Mouse (Mus musculus) gastrocnemius, postnatal 25 days (tissue): ENCODE data around the gene Dctn3. TPM values are rescaled to one million over a fixed set of nuclear protein-coding genes. Genes with fewer than 3 reads are reported as not detected.
"Not testable (repeated sequence)": the region's sequence is repeated elsewhere in the genome, so short reads cannot be mapped to it uniquely, and the experiment has no call there.

Experiments
- DNase-seq: peaks from one replicate; pipeline ENCODE4 v3.0.0; 2022
- total RNA-seq, 2 experiments: library from RNA; stranded (reverse); gene quantifications; 1 replicate in 1 of 2; 2 replicates in 1 of 2; pipeline ENCODE4 v1.2.3; 2021

Dctn3 gene
- total RNA-seq, 2 experiments from 2014 or later, result 38.5 to 40.6 TPM

DNA sequence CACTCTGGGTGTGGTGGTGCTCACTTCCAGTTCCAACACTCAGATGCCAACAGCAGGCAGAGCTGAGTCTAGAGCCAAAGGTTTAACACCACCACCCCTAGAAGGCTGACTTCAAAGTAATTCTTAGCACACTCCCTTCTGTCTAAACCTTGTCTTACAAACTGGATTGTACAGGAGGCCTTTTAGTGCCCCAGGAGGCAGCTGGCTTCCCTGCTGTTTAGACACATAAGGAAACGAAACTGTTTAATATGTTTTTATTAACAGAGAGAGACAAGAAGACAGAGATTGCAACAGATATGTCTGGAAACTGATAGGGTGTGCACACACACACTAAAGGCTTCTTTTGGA lies 15.3 kb upstream of the Dctn3 start:
- DNase-seq, result no peak

DNA sequence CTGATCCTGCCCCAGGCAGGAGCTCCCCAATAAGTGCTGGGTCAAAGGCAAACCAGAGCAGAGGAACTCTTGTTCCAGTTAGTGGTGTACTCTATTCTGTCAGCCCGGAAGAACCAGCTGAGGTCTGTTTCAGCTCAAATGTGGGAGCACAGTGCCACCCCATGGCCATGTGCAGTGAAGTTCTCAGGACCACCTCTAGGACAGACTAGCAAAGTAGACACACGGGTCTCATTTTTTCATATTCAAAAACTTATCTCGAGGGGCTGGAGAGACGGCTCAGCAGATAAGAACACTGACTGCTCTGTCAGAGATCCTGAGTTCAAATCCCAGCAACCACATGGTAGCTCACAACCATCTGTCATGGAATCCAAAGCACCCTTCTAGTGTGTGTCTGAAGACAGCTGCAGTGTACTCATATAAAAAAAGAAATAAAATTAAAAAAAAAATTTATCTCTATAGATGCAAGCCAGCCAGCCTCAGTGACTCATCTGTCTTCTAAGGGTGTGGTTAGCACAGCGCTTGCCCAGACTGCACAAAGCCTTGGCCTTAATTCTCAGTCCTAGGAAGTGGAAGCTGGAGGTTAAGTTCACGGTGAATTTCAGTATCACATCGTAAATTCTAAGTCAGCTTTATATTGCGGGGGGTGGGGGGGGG lies 14.8 kb upstream of the Dctn3 start:
- peak; percentile 62 for DNase-seq

DNA sequence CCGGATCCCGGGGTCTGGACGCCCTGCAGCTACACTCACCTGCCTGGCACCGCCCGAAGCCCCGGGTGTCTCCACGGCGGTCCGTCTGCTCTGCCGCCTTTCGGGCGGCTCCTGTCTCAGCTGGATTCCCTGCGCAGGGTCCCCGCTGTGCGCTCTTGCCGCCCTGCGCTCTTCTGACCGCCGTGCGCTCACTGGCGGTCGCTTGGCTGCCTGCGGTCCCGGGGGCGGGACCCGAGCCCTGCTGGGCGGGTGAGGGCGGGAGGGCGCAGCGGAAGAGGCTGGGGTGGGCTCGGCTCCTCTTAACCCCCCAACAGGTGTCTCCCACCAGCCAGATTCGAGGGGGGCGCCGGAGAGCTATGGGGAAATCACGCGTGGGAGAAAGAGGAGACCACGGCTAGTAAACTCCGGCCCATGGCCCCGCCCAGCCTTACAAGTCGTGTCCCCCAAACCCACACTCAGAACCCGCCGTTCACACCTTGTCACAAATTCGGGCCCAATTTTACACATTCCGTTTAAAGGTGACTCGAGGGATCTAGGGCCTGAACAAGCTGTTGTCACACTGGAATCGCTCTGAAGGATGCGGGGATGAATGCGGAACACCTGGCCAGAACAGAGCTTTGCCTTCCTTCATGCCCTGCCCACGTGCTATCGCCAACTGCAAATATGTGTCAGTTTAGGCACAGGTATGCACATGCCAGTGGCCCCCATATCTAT lies 8.2 kb upstream of the Dctn3 start, which contains the start of gene Arid3c:
Gene Arid3c (minus strand): TSS at position 91 of the 714 bp plus-strand sequence.
- no peak for DNase-seq

DNA sequence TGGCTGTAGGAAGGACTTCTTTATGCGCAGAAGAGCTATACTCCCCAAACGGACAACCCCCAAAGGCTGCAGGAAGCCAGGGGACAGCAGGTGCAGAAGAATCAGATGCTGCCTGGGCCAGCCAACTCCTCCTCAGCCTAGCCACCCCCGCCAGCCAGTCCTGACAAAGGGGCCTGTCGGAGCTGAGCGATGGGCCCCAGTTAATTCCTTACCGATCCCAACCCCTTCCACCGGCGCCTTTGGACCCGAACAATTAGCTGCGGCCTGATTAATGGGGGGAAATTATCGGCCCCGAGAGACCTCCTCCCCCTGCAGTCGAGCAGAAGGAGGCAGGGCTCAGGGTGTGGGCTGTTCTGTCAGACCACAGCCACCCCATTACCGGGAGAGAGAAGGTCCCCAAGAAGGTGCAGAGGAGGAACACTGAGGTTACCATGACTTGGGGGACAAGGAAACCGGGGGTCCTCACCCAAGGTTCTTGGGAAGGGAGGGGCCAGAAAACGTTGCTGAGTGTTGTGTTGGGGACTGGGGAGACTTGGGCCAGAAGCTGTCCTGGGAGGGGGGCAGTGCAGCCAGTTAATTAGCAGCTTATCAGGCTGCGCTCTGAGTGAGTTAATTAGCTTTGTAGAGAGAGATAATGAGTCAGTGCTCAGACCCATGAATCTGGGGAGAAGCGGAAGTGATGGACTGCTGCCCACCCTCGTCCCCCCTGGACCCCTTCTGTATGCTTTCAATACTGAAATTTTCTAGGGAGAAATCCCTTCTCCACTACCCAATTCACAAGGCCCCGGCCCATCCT lies 4.1 kb upstream of the Dctn3 start:
- no peak for DNase-seq

DNA sequence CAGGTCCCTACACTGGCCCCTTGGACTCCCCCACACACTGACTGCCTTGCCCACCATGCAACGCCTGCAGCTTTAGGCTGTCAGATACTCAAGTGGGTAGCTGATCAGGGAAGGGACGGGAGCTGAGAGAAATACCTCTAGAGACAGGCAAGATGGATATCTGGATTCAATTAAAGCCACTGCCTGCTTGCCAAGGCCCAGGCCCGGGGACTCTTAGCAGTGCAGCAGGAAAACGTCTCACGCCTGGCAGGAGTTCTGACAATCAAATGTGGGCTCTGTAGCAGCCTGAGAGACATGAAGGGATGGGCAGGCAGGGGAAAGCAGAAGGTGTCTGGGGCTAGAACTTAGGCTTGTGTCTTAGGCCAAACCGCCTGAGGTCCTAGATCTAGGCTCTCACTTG lies 6.1 kb downstream of the Dctn3 start:
- no peak for DNase-seq

DNA sequence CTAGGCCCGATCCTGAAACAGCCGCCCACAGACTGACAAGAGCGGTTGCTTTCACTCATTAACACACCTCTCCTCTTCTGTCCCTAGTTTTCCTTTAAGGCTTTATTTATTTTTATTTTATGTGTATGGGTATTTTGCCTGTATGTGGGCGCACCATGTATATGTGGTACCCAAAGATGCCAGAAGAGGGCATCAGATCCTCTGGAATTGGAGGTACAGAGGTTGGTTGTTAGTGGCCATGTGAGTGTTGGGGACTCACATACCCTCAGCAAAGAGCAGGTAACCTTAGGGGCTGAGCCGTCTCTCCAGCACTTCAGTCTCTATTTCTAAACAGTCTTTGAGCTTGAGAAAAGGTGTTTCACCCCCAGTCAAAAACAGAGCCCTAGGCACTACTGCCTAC lies 7.4 kb downstream of the Dctn3 start:
- DNase-seq, result no peak

DNA sequence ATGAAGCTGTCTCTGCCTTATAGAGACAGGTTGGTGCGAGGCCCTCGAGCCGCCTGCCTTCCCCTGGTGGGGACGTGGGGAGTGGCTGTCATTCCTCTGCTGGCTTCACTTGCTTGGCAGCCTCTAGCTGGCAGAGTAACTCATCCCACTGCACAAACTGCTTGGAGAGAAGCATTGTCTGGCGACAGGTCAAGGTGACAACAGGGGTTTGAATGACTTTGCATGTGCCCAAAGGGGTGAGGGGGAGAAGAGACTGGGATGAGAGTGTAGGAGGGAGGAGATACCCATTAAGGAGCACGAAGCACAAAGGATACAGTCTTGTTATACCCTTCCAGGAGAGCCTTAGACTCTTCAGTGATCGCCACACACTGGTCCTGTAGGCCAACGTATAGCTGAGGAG lies 7.9 kb downstream of the Dctn3 start:
- no peak for DNase-seq

DNA sequence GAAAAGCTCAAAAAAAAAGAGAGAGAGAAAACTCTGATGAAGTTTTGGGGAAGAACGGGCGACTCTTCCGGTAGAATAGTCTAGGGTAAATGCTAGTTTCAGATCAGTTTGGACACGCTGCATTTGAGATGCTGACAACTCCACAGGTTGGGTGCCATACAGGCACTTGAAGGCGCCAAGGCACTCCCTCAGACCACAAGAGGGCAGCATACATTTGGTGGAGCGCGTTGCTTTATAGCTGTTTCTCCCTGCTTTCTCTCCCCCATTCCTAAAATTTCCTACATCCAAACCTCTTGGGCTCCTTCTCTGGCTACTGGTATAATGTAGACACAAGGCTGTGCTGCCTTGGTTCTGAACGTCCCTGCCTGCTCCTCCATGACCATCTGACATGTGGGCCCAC lies 8.7 kb downstream of the Dctn3 start:
- no peak for DNase-seq

DNA sequence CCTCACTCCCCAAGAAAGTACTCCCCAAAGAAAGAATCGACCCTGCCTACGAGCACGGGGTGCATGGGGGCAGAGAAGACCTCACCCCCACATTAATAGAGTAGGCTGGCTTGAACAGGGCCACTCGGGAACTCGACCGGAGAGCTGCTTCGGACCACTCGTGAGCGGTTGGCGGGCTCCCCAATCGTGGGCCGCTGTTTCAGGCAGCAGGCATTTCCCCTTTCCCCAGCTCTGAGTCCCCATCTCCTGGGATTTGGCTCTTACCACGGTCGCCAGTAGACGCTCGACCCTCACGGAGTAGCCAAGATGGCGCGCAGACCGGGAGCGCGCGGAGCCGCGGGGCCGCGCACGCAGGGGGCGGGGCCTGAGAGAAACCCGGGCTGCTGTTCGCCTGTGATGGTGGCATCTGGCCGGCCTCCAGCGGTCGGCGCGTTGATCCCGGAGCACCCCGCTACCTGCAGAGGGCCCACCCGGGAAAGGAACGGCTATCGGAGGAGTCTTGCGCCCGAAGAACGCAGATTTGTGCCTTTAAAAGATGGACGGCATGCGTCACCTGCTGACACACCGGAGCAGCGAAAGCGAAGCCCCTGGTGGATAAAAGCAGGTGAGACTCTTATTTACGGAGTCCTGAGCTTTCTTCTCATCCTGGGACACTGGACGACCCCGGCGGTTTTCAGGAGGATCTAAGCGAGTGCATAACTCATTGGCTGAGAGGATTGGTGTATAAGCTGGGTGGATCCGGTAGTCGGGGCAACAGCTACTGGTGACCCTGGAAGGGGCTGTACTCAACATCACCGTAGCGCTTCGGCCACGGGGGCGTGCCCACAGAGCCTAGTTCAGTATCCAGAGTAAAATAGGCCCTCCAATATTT lies 9.5 kb downstream of the Dctn3 start, which contains the start of gene Rpp25l:
Gene Rpp25l (minus strand): TSS at position 338 of the 871 bp plus-strand sequence.
- DNase-seq, result peak; percentile 88

DNA sequence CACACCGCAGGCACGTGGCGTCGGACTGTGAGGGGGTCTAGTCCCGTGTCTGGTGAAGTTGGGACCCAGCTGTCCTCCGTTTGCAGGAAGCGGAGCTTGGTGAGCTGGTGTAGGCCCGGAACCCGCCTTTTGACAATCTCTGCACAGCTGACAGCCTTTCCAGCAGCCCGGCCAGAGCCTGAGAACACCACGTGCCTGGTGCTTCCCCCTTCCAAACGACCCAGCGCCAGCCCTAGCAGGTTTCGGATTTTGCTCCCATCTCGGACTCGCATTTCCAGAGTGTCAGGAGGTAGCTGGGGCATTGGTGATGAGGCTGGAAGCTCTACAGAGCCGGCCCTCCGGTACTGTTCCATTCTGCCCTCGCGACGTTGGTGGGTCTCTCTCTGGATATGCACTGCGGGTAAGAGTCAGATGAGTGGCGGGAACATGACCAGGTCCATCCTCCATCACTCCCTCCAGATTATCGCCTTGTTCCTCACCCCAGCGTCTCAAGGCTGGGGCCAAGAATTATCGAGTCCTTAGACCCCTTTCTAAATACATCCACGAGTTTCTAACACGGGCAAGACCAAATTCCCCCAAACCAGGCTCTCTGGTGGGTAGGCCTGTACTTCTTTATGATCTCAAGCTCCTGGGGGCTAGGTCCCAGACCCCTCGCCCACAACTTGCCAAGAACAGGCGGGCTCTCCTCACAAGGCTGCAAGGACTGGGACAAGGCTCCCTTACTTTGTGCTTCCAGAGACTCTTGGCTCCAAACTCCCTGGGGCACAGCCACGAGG lies 10.4 kb downstream of the Dctn3 start:
- peak; percentile 51 for DNase-seq

DNA sequence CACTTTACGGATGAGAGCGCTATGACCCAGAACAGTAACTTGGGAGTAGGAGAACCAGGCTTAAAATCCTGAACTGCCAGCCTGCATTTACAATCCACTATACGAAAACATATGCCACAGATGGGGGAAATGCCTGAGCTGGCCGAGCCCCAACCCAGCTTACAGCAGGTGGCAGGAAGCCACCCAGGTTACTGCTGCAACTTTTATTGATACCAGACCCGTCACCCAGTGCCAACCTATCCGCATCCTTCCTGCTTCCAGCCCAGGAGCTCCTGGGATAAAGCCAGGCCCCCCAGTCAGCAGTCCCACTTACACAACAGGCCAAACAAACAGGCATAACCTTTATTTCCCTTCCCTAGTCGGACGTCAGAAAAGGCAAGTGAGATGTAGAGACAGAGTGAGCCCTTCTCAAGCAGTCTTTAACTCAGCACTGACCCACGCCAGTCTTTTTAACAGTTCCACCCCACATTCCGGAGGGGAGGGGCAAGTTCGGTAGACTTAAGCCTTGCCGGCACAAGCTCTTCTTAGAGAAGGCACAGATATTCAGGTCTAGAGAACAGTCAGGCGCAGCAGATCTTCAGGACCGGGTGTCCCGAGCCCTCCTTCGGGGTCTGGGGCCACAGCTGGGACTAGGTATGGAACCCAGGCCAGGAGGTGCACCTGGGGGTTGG lies 11.1 kb downstream of the Dctn3 start:
- no peak for DNase-seq

DNA sequence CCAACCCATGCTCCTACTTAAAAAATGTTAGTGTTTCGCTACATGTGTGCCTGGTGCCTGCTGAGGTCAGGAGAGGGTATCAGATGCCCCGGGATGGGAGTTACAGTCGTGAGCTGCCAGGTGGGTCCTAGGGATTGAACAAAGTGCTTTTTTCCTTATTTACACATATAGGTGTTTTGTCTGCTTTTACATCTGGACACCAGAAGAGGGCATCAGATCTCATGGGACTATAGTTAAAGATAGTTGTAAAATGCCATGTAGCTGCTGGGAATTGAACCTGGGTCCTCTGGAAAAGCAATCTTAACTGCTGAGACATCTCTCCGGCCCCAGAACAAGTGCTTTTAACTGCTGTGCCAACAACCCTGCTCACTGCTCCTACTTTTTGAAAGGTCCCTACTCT lies 12.7 kb downstream of the Dctn3 start:
- no peak for DNase-seq

DNA sequence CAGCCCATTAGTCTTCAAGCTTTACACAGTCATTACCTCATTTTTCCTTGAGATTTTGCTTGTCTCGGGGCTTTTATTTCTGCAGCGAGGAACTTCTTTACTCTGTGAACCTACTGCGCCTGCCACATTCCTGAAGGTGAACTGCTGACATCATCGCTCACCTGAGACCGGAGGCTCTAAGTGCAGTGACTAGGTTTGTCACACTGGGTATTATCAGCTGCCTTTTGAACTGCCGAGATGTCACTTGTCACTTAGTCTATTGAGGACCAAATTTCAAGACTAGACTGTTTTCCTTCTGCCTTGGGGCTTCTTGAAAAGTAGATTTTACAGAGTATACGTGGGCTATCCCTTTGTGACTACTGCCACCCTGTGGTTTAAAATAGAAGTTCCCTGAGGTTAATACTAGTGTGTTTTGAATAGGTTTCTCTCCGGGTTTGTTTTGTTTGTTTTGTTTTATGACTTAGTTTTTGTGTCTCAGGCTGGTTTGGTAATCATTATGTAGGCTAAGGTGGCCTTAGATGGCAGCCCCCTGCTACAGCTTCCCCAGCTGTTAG lies 14.7 kb downstream of the Dctn3 start:
- DNase-seq, result no peak

DNA sequence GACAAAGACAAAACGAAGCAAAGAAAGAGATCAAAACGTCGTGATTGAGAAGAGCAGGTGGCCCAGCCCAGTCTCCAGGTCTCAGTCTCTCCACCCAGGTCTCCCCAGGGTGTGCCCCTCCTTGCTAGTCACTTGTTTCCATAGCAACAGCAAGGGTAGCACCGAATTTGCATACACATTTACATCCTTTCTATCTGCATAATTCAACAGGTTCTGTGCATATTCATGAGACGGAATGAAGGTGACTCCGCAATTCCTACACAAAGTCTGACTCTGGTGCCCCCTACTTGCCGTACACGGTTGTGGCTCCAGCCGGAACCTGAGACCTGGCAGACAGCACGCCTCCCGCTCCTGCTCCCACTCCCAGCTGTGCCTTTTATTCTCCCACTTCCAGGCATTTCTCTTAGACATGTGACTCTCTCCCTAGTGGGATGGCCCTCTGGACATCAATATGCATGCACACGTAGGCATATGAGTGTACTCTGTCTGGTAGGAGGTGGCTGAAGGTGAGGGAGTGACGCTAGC lies 15.9 kb downstream of the Dctn3 start:
- peak; percentile 54 for DNase-seq

DNA sequence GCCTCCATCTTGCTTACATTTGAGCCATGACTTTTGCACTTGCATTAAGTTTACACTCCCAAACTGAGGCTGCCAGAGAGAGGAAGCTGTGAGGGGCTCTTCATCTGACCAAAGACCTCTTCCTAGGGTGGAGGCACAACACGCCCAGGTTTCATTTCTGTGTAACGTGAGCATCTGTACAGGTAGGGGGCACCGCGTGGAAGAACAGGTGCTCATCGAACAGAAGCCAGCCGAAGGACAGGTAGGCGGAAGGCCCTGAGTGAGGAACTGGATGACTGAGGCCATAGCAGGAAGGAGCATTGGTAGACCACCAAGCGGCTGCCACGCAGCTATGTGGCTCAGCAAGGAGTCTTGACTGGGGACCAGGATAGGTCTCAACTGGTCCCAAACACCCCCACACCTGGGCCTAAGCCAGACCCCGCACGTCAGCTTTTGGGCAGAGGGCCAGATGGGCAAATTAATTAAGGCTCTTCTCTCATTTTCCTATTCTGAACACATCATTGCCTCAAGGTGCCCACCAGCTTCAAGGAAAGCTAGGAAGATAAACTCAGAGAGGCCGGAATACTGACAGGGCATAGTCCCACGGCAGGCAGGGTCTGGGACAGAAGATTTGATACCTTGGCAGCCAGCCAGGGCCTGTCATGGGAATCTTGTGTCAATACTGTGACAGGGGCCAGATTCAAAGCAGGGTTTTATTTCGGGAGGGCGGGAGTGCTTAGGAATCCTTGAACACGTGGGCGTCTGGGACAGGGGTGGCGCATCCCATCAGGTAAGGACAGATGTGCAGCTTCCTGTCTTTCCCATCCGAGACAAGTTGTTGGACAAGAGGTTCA lies 16.8 kb downstream of the Dctn3 start:
- DNase-seq, result no peak

DNA sequence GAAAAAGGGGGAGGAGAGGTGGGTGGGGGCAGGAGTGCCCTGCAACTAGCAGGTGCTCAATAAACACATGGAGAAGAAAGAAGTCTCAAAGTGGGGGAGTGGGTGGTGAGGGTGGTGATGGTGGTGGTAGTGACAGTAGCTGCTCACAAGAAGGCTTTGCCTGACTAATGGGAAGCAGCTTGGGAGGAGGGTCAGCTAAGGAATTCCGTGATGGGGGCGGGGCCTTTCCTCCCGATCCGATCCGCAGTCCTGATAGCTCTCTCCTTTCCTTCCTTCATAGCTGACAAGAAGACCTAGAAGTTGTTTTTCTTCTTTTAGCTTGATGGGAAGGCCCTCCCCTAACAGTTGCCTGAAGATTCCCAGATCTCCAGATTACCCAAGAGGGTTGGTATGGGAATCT lies 18.3 kb downstream of the Dctn3 start:
- no peak for DNase-seq

DNA sequence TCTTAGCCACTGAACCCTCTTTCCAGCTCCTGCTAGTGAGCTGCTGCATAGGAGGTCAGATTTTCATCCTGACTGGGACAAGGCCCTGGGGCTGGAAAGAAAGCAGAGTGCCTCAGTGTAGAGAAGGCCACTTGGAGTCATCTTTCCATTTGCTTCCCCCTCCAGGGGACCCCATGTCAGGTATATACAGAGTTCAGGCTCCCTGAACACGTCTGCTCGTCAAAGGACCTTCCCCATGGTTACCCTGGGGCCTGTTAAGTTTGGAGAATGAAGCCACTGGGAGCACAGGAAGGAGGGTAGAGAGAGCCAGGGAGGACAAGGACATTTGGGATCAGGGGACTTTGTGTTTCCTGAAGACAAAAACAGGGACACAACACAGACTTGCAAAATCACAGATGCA lies 20.7 kb downstream of the Dctn3 start:
- DNase-seq, result not testable (repeated sequence)

DNA sequence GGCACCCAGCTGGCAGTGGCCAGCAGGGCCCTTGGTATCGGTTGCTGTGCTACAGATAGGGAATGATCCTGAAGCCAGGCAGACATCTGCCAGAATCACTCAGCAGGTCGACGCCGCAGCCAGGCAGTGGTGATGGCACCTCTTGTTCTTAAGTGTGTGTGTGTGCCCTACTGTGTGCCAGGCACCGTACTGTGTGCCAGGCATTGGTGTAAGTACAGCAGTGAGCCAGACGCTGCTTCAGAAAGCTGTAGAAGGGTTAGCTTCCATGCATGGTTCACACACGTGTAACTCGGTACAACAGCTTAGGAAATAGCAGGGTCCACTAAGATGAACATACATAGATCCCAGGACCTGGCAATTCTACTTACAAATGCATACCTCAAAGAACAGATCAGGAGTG lies 22.7 kb downstream of the Dctn3 start:
- peak; percentile 58 for DNase-seq

DNA sequence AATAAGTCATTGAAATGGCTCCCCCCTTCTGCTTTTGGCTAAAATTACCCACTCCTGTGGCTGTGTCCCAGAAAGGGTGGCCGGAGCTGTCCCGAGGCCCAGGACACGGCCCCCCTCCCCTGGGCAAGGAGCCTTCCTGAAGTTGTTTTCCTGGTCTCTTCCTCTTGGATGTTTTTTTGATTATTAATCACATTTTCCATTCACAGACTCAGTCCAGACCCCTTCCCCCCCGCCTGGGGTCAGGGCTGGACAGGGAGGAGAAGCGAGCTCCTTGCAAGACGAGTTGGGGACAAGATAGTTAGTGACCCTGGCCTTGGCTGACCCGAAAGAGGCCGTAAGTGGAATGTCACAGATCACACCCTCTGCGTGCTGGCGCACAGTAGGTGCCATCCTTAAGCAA lies 23.2 kb downstream of the Dctn3 start, which contains the start of gene Il11ra1:
Gene Il11ra1 (plus strand): TSS at position 207 of the 400 bp plus-strand sequence.
- peak; percentile 49 for DNase-seq
